Mouse (Mus musculus): ENCODE measurements around the gene Cwf19l1. TPM values are rescaled to one million over a fixed set of nuclear protein-coding genes. Genes with fewer than 3 reads are reported as not detected.

Cwf19l1 gene
- 21.6 TPM for polyA plus RNA-seq (2017; shearing (Covaris generic))

GRCm38 (mm10) chr19:44135072-44135959 is at the start of gene Cwf19l1:
Gene Cwf19l1, minus strand, starts transcription at chr19:44135876.

DNA sequence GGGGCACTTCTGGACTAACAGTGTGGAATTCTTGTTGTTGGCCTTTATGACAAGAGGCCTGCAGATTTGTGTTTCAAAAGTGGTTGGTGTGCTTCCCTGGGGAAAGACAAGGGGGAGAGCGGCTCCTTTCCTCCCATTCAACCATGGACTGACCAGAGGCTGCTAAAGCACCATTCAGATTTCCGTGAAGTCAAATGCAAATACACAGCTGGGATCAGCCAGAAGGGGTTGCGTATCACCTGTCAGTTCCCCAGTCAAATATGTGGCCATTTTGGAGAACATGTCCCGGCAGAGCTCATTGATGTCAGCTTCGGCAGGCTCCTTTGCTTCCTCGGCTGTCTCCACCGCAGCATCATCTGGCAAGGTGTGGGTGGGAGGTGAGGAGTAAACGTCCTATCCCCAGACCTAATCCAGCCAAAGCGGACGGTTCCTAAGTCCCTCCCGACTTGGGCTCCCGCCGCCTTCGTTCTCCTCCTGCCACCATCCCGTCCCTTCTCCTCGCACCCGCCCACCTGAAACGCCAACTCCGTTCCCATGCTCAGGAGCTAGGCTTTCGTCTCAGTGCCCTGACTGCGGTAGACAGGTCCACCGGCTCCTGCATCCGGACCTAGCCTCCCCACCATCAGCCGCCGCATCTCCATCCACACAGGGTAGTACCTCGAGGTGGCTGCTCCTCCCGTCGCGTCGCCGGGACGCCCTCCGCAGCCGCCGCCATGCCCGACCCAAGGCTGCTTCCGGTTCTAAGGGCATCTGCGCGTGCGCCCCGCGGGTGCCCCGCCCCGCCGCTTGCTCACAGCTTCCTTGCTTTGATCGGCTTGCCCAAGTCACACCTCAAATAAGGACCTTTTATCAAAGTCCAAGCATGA is 10.3 kb upstream of the Cwf19l1 start, which contains the start of gene Bloc1s2:
Gene Bloc1s2 (minus strand): TSS at position 745 of the 866 bp plus-strand sequence.

GRCm38 (mm10) chr19:44106831-44107660 is 28.6 kb downstream of the Cwf19l1 start, which contains the start of gene Chuk:
Gene Chuk, minus strand, starts transcription at chr19:44107480.

GRCm38 (mm10) chr19:44069121-44069913 is 66.4 kb downstream of the Cwf19l1 start, which contains the start of gene Erlin1:
Gene Erlin1, minus strand, starts transcription at chr19:44069785.

Other genes starting within 250 kb of the Cwf19l1 start
- gene Dnmbp, start 195.7 kb downstream of the Cwf19l1 start, polyA plus RNA-seq (2017; shearing (Covaris generic)) = 6.5 TPM
- not detected for gene Cpn1, start 149.3 kb downstream of the Cwf19l1 start, polyA plus RNA-seq (2017; shearing (Covaris generic))
- not detected for gene Cyp2c23, start 106.7 kb downstream of the Cwf19l1 start, polyA plus RNA-seq (2017; shearing (Covaris generic))
- gene Erlin1, start 66.1 kb downstream of the Cwf19l1 start, polyA plus RNA-seq (2017; shearing (Covaris generic)) = 5.3 TPM
- gene Chuk, start 28.4 kb downstream of the Cwf19l1 start, polyA plus RNA-seq (2017; shearing (Covaris generic)) = 88.2 TPM
- gene Bloc1s2, start 10.6 kb upstream of the Cwf19l1 start, polyA plus RNA-seq (2017; shearing (Covaris generic)) = 69.6 TPM
- not detected for gene Pkd2l1, start 56.6 kb upstream of the Cwf19l1 start, polyA plus RNA-seq (2017; shearing (Covaris generic))
- not detected for gene Scd3, start 67.4 kb upstream of the Cwf19l1 start, polyA plus RNA-seq (2017; shearing (Covaris generic))
- 17.7 TPM for gene Scd2, start 157.8 kb upstream of the Cwf19l1 start, polyA plus RNA-seq (2017; shearing (Covaris generic))
- gene Scd4, start 197.2 kb upstream of the Cwf19l1 start, polyA plus RNA-seq (2017; shearing (Covaris generic)) = 0.26 TPM

Measured in effector memory CD4-positive, alpha-beta T cell, adult 5 months (primary cell).